Mouse (Mus musculus): ENCODE results near the gene Slc6a9.

DNA sequence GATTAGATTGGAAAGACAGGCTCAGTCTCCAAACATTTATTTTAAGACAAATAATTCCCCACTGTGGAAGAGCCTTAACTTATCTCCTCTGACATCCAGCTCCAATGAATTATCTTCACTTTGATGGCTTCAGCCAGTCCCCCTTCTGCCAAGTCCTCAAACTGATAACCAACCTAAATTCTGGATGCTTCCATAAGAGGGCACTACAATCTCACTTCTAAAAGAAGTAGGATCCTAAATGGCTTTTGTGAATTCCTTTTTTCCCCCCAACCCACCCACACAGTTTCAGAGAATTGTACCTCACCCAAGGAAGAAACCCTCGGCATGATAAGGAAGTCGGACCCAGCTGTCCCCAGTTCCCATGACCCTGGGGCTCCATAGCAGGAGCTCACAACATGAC lies 23.4 kb upstream of the Slc6a9 start:
- TF ChIP-seq POLR2A (IDR thresholded peaks at IDR 0.05; ENCODE audit: borderline replicate concordance, extremely low read depth, insufficient read depth, insufficient read length, poor library complexity, severe bottlenecking) (no peak), CTCF (IDR thresholded peaks at IDR 0.05; ENCODE audit: borderline replicate concordance, extremely low read depth, insufficient read depth, insufficient read length) (no peak)

All from brain, embryonic 14.5 days (tissue).